Mouse (Mus musculus): ENCODE measurements around the gene Wasf2.

The Wasf2 gene

GRCm38 (mm10) chr4:133129391-133129790 is 914 bp upstream of the Wasf2 start:
- no peak for DNase-seq

- no peak for DNase-seq
Observed at GRCm38 (mm10) chr4:133130890-133131741, 811 bp downstream of the Wasf2 start.

GRCm38 (mm10) chr4:133132027-133132426 is 1.7 kb downstream of the Wasf2 start:
- no peak for DNase-seq

- no peak for DNase-seq
Observed at GRCm38 (mm10) chr4:133136946-133137345, 6.6 kb downstream of the Wasf2 start.

- DNase-seq, result no peak
Observed at GRCm38 (mm10) chr4:133138971-133139370, 8.7 kb downstream of the Wasf2 start.

- no peak for DNase-seq
Observed at GRCm38 (mm10) chr4:133155006-133155405, 24.7 kb downstream of the Wasf2 start.

- DNase-seq, result no peak
Observed at GRCm38 (mm10) chr4:133155726-133156125, 25.4 kb downstream of the Wasf2 start.

GRCm38 (mm10) chr4:133156422-133156821 is 26.1 kb downstream of the Wasf2 start:
- no peak for DNase-seq

GRCm38 (mm10) chr4:133156831-133157230 is 26.5 kb downstream of the Wasf2 start:
- DNase-seq, result no peak

GRCm38 (mm10) chr4:133159127-133159526 is 28.8 kb downstream of the Wasf2 start:
- no peak for DNase-seq

GRCm38 (mm10) chr4:133159646-133160045 is 29.3 kb downstream of the Wasf2 start:
- no peak for DNase-seq

GRCm38 (mm10) chr4:133160211-133160610 is 29.9 kb downstream of the Wasf2 start:
- DNase-seq, result no peak

GRCm38 (mm10) chr4:133160821-133161220 is 30.5 kb downstream of the Wasf2 start:
- no peak for DNase-seq

GRCm38 (mm10) chr4:133162196-133162595 is 31.9 kb downstream of the Wasf2 start:
- no peak for DNase-seq

GRCm38 (mm10) chr4:133166773-133167172 is 36.5 kb downstream of the Wasf2 start:
- no peak for DNase-seq

GRCm38 (mm10) chr4:133169237-133170055 is 39.1 kb downstream of the Wasf2 start:
- DNase-seq, result no peak

GRCm38 (mm10) chr4:133170056-133170524 is 39.8 kb downstream of the Wasf2 start:
- DNase-seq, result no peak

GRCm38 (mm10) chr4:133170616-133171015 is 40.3 kb downstream of the Wasf2 start:
- DNase-seq, result no peak

- DNase-seq, result no peak
Observed at GRCm38 (mm10) chr4:133172451-133172850, 42.1 kb downstream of the Wasf2 start.

GRCm38 (mm10) chr4:133174361-133174760 is 44.1 kb downstream of the Wasf2 start:
- DNase-seq, result no peak

- DNase-seq, result no peak
Observed at GRCm38 (mm10) chr4:133175274-133175673, 45.0 kb downstream of the Wasf2 start.

GRCm38 (mm10) chr4:133175998-133176760 is 45.9 kb downstream of the Wasf2 start:
- DNase-seq, result no peak

All from cerebellum, adult 11-12 months (tissue).